Mouse (Mus musculus): ENCODE data around the gene Tec.

Tec gene

GRCm38 (mm10) chr5:72868091-72868875 lies at the start of gene Tec:
Gene Tec (minus strand): TSS chr5:72868483.
- DNase-seq (ENCODE audit: low spot score): peak; percentile 94

- DNase-seq (ENCODE audit: low spot score): no peak
Measured at GRCm38 (mm10) chr5:72916851-72917250, 48.6 kb upstream of the Tec start.

GRCm38 (mm10) chr5:72916048-72916447 lies 47.8 kb upstream of the Tec start:
- DNase-seq (ENCODE audit: low spot score): no peak

- peak; percentile 51 for DNase-seq (ENCODE audit: low spot score)
Measured at GRCm38 (mm10) chr5:72914633-72915561, 46.6 kb upstream of the Tec start.

GRCm38 (mm10) chr5:72913648-72914557 lies 45.6 kb upstream of the Tec start, which contains the start of gene Slain2:
Gene Slain2 (plus strand): TSS chr5:72914304.
- peak; percentile 97 for DNase-seq (ENCODE audit: low spot score)

- DNase-seq (ENCODE audit: low spot score): no peak
Measured at GRCm38 (mm10) chr5:72911284-72911683, 43.0 kb upstream of the Tec start.

GRCm38 (mm10) chr5:72910373-72910772 lies 42.1 kb upstream of the Tec start:
- no peak for DNase-seq (ENCODE audit: low spot score)

- DNase-seq (ENCODE audit: low spot score): no peak
Measured at GRCm38 (mm10) chr5:72909363-72909762, 41.1 kb upstream of the Tec start.

- DNase-seq (ENCODE audit: low spot score): no peak
Measured at GRCm38 (mm10) chr5:72908324-72908936, 40.1 kb upstream of the Tec start.

GRCm38 (mm10) chr5:72907402-72907801 lies 39.1 kb upstream of the Tec start:
- DNase-seq (ENCODE audit: low spot score): no peak

- no peak for DNase-seq (ENCODE audit: low spot score)
Measured at GRCm38 (mm10) chr5:72904903-72905790, 36.9 kb upstream of the Tec start.

GRCm38 (mm10) chr5:72902876-72903516 lies 34.7 kb upstream of the Tec start:
- DNase-seq (ENCODE audit: low spot score): no peak

- DNase-seq (ENCODE audit: low spot score): no peak
Measured at GRCm38 (mm10) chr5:72902312-72902711, 34.0 kb upstream of the Tec start.

- DNase-seq (ENCODE audit: low spot score): no peak
Measured at GRCm38 (mm10) chr5:72901866-72902265, 33.6 kb upstream of the Tec start.

- no peak for DNase-seq (ENCODE audit: low spot score)
Measured at GRCm38 (mm10) chr5:72899255-72899654, 31.0 kb upstream of the Tec start.

GRCm38 (mm10) chr5:72897998-72898397 lies 29.7 kb upstream of the Tec start:
- no peak for DNase-seq (ENCODE audit: low spot score)

- no peak for DNase-seq (ENCODE audit: low spot score)
Measured at GRCm38 (mm10) chr5:72896478-72897279, 28.4 kb upstream of the Tec start.

- DNase-seq (ENCODE audit: low spot score): no peak
Measured at GRCm38 (mm10) chr5:72895261-72895660, 27.0 kb upstream of the Tec start.

GRCm38 (mm10) chr5:72893987-72894386 lies 25.7 kb upstream of the Tec start:
- DNase-seq (ENCODE audit: low spot score): no peak
